Comparison of ENCODE assay signal across 8 mouse cellular contexts in the genomic region with DNA sequence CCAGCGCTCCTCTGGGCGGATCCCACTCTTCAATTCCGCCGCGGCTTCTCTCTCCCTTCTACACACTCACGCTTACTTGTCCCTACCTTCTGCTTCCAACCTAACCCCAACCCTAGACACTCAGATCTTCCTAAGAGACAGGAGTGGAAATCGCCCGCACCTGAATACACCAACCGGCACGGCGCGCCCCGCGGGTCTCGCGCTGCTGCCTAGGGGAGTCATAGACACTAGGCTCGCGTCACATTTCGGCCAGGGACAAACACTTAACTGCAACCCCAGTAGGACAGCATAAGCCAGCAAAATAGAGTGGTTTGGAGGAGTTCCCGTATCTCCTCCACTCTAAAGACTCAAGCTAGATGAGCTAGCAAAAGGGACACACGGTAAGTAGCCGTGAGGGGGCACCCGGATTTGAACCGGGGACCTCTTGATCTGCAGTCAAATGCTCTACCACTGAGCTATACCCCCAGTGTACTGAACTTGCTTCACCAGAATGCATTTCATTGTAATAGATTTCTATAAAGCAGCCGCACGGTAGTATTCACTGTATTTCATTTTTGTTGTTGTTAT. TPM values are rescaled to one million over a fixed set of nuclear protein-coding genes. Genes with fewer than 3 reads are reported as not detected.
A peak's percentile ranks its signal among the peaks of the same experiment; 100 is the strongest.
DNase-seq lines count a peak whose midpoint lies in the region; ATAC-seq and TF ChIP-seq lines count a peak whose summit lies in the region.

No protein-coding gene starts in this region.

- no peaks in the 10 kb centered on the region for H3K9me3 ChIP-seq in lung, embryonic 15.5 days

- H3K36me3 ChIP-seq in lung, embryonic 15.5 days, result no peaks in the 10 kb centered on the region

- peak overlapping the region; percentile 82 for H3K4me2 ChIP-seq in lung, embryonic 15.5 days

- H3K4me1 ChIP-seq in lung, embryonic 15.5 days, result peaks cover 28% of the 10 kb centered on the region
- peaks cover 20% of the 10 kb centered on the region for H3K4me1 ChIP-seq in olfactory bulb, adult 2 months (ENCODE audit: control insufficient read depth, insufficient read depth, low read length)

- H3K27me3 ChIP-seq in lung, embryonic 15.5 days, result peaks cover 30% of the 10 kb centered on the region

- peak; percentile 95 for DNase-seq in Muller cell, postnatal 12 days (ENCODE audit: inconsistent ontology term)
- peak; percentile 93 for DNase-seq in cerebellum, adult 8-10 months
- DNase-seq in forelimb bud, embryonic 11.5 days (ENCODE audit: low read depth, low spot score), result peak; percentile 88
- peak; percentile 85 for DNase-seq in layer of hippocampus, adult 9-10 months (ENCODE audit: low spot score)
- peak; percentile 76 to 85 for DNase-seq in thymus, adult 18-20 months

- no peak for TF ChIP-seq CTCF in olfactory bulb, adult 2 months (IDR thresholded peaks at IDR 0.05; ENCODE audit: insufficient read depth, low read depth, low read length)

- under 1% methylated on average over 26 of the region's 26 CpGs for WGBS in lung, embryonic 15.5 days
- WGBS in olfactory bulb, adult 2 months, result under 1% methylated on average over 26 of the region's 26 CpGs

- H3K27ac ChIP-seq in lung, embryonic 15.5 days, result peak overlapping the region; percentile 85
- peak overlapping the region; percentile 63 for H3K27ac ChIP-seq in olfactory bulb, adult 2 months (ENCODE audit: insufficient read depth, low read depth, low read length)

- H3K9ac ChIP-seq in lung, embryonic 15.5 days, result peak overlapping the region; percentile 73

- peak; percentile 40 to 45 for ATAC-seq in hematopoietic stem cell, adult 5-6 weeks (replicated peaks in 1 of 2; ENCODE audit: insufficient read depth in 1 of 2, low FRiP score in 2 of 2, low TSS enrichment in 1 of 2, low read depth in 1 of 2, poor library complexity in 2 of 2, severe bottlenecking in 2 of 2)
- ATAC-seq in lung, embryonic 15.5 days (ENCODE audit: borderline replicate concordance, extremely low read depth, low FRiP score, low TSS enrichment), result peak; percentile 82

- peak overlapping the region; percentile 79 for H3K4me3 ChIP-seq in lung, embryonic 15.5 days
- H3K4me3 ChIP-seq in olfactory bulb, adult 2 months (ENCODE audit: insufficient read depth, low read depth, low read length), result peak overlapping the region; percentile 70

- no peak for TF ChIP-seq POLR2A in olfactory bulb, adult 2 months (IDR thresholded peaks at IDR 0.05; ENCODE audit: insufficient read depth, low read depth, low read length)

RNA-seq across cellular contexts. Expression of a gene that starts 2.4 kb away (rescaled TPM):
- 0.56 and 5.5 TPM in 2 replicates for total RNA-seq in hematopoietic stem cell, adult 5-6 weeks (2017)
- polyA plus RNA-seq in lung, embryonic 15.5 days (2015; fragmentation: Nextera tagmentation; extraction: Ambion mirVana), result 0.89 and 1.3 TPM in 2 replicates
- polyA plus RNA-seq in olfactory bulb, adult 2 months (2012; ENCODE audit: insufficient read depth, insufficient read length, low replicate concordance, missing spikeins), result not detected in 2 replicates

RNA-seq across cellular contexts. Expression of a gene that starts 7.4 kb away (rescaled TPM):
- total RNA-seq in hematopoietic stem cell, adult 5-6 weeks (2017), result 1.3 and 3.2 TPM in 2 replicates
- 6.8 and 9.0 TPM in 2 replicates for polyA plus RNA-seq in lung, embryonic 15.5 days (2015; fragmentation: Nextera tagmentation; extraction: Ambion mirVana)
- 395 TPM in 1 of 2 replicates, not detected in the other for polyA plus RNA-seq in olfactory bulb, adult 2 months (2012; ENCODE audit: insufficient read depth, insufficient read length, low replicate concordance, missing spikeins)

RNA-seq across cellular contexts. Expression of a gene that starts 34.2 kb away (rescaled TPM):
- total RNA-seq in hematopoietic stem cell, adult 5-6 weeks (2017), result 2.9 and 6.9 TPM in 2 replicates
- polyA plus RNA-seq in lung, embryonic 15.5 days (2015; fragmentation: Nextera tagmentation; extraction: Ambion mirVana), result 4.9 and 5.2 TPM in 2 replicates
- polyA plus RNA-seq in olfactory bulb, adult 2 months (2012; ENCODE audit: insufficient read depth, insufficient read length, low replicate concordance, missing spikeins), result not detected in 2 replicates

RNA-seq across cellular contexts. Expression of a gene that starts 37.9 kb away (rescaled TPM):
- total RNA-seq in hematopoietic stem cell, adult 5-6 weeks (2017), result 1,707 and 1,745 TPM in 2 replicates
- 1,039 and 1,081 TPM in 2 replicates for polyA plus RNA-seq in lung, embryonic 15.5 days (2015; fragmentation: Nextera tagmentation; extraction: Ambion mirVana)
- polyA plus RNA-seq in olfactory bulb, adult 2 months (2012; ENCODE audit: insufficient read depth, insufficient read length, low replicate concordance, missing spikeins), result not detected in 2 replicates

Comparison
In these comparisons a context has a peak if more than half of its experiments do, and no peak if none do; other contexts are left out.
1. Peak in every context shown above with its lines: DNase-seq, ATAC-seq, H3K4me3 ChIP-seq and H3K27ac ChIP-seq.